Mouse (Mus musculus) urinary bladder, postnatal 4 days (tissue): Measurements from ENCODE around the gene Fbxw15.
"Not testable (repeated sequence)": the region's sequence is repeated elsewhere in the genome, so short reads cannot be mapped to it uniquely, and the experiment has no call there.

Experiments used
- DNase-seq, 2 experiments: peaks; one replicate each; pipeline ENCODE4 v3.0.0; 2021 to 2022; ENCODE audit warnings: low spot score in 2 of 2

The Fbxw15 gene

GRCm38 (mm10) chr9:109568162-109568561, at the start of gene Fbxw15:
TSS of gene Fbxw15 (minus strand) at chr9:109568262.
- DNase-seq: not testable (repeated sequence)

GRCm38 (mm10) chr9:109606837-109607236, 38.8 kb upstream of the Fbxw15 start:
- not testable (repeated sequence) for DNase-seq

GRCm38 (mm10) chr9:109602128-109602527, 34.1 kb upstream of the Fbxw15 start:
- not testable (repeated sequence) for DNase-seq

GRCm38 (mm10) chr9:109597226-109597625, 29.2 kb upstream of the Fbxw15 start:
- DNase-seq: no peak

- DNase-seq: no peak
Observed at GRCm38 (mm10) chr9:109594866-109595265, 26.8 kb upstream of the Fbxw15 start.

GRCm38 (mm10) chr9:109565546-109565945, 2.5 kb downstream of the Fbxw15 start:
- no peak for DNase-seq

GRCm38 (mm10) chr9:109562106-109562505, 6.0 kb downstream of the Fbxw15 start:
- not testable (repeated sequence) for DNase-seq

GRCm38 (mm10) chr9:109552483-109552882, 15.6 kb downstream of the Fbxw15 start:
- no peak for DNase-seq

- DNase-seq: not testable (repeated sequence)
Observed at GRCm38 (mm10) chr9:109549666-109550065, 18.4 kb downstream of the Fbxw15 start.

- no peak for DNase-seq
Observed at GRCm38 (mm10) chr9:109523385-109524064, 44.5 kb downstream of the Fbxw15 start.
